Mouse (Mus musculus) bone marrow macrophage, adult 2 months (primary cell): ENCODE measurements around the gene Ubr2.

Experiments used
- CTCF ChIP-seq: IDR thresholded peaks from 2 replicates; pipeline ENCODE4 v1.5.1; 2012; ENCODE audit warnings: low read depth, mild to moderate bottlenecking, low read length, moderate library complexity
- POLR2A ChIP-seq: IDR thresholded peaks from 2 replicates; pipeline ENCODE4 v1.6.1; 2012; ENCODE audit warnings: mild to moderate bottlenecking, low read depth, low read length, borderline replicate concordance

DNA sequence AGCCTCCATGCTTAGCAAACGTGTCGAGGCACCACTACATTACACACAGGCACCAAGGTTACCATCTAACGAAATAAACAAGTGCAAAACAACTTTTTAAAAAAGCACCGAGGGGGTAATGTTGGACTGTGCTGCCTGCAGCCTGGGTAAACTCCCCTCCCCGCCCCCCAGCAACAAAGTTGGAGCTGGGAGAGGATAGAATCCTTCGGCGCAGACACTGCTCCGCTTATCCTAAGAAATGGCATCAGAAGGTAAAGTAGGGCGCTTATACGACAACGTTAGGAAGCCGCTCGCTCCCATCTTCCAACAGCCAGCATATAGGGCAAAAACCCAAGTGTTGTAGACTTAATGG lies 834 bp downstream of the Ubr2 start:
- TF ChIP-seq CTCF (no peak), POLR2A (no peak)
